Mouse (Mus musculus) urinary bladder, adult 18-20 months (tissue): ENCODE measurements at regions not wholly inside any gene's neighbourhood (a gene's known extent, or its start where the extent isn't known, plus 50 kb on each side); places are given as distances from the start of the nearest gene placed in this dataset.

Experiments
- DNase-seq, 2 experiments: peaks; one replicate each; pipeline ENCODE4 v3.0.0; 2022; ENCODE audit warnings: low spot score in 2 of 2, mixed read lengths in 2 of 2

DNA sequence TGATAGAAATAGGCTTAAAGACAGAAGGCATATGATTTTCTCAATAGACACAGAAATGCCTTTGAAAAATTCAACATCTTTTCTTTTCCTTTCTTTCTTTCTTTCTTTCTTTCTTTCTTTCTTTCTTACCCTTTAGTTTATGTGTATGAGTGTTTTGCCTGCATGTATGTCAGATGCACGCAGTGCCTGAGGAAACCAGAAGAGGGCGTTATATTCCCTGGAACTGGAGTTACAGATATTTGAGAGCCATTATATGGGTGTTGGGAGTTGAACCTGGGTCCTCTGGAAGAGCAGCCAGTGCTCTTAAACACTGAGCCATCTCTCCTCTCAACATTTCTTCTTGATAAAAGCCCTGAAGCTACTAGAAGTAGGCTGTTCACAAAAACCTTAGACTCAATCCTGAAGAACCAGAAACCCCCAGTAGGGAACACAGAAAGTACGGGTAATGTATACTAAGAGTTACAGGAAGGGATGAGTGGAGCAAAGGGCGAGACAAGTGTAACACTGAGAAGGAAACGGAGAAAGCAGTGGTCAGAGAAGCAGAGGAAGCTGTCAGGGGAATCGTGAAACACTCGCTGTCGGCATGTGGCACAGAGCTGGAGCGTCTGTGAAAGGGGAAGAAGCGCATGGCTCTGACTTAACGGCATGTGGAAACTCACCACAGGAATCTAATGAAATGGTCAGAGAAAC lies 2253.4 kb downstream of the 4930444P10Rik start:
- DNase-seq, result no peak

DNA sequence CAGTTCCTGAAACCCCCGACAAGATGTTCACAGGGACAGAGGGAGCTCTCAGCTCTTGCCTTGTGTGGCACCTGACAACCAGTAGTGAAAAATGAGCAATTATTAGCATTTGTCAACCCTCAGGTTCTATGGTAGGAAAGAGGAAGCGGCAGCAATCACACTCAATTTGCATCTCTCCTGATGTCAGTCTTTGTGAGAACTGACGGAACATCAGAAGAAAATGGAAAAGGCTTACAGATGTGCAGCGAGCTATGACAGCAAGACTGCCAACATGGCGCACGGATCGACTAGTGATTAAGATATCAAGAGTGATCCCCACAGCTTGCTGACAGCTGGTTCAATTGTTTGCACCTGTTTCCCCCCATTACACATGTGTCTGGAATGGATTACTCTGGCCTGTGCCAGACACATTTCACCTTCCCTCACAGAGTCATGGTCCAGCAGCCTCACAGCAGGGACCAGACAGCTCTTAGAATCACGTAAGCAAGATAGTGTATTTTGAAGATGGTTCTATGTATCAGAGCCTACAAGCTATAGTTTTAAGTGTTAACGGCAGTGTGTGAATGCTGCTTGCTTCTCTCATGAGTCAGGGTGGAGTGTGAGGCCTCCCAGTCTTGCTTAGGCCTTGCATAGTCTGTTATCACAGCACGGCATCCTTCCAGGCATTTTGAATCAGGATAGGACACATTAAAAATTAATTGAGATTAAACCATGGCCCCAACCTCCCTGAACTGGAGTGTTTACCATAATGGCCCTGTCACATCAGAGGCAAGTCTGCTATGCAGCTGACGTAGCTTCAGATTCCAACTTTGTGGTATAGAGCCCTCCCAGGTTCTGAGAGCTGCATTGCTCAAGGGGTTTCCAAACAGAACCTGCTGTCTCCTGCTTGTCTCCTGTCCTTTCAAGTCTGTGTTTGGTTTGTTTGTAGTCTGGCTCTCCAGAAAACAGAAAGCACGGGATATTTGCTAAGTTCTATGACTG lies 2258.0 kb downstream of the 4930444P10Rik start:
- DNase-seq, result no peak

DNA sequence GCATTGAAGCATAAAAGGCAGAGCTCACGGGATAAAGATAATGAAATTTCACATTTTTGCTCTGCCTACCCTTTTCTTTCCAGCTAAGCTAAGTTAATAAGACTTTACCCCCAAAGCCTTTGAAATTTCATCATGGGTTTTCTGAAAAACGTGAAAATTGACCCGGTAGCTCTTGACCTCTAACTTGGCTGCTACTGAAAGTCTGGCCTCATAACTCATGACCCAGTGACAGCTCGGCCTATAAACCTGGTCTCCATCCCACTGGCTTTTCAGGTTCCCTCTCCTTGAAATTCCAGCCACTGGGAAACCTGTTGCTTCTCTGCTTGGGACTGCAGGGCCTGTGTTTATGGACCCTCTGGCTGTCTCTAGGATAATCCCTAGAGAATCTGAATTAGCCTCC lies 2285.3 kb downstream of the 4930444P10Rik start:
- DNase-seq, result no peak

DNA sequence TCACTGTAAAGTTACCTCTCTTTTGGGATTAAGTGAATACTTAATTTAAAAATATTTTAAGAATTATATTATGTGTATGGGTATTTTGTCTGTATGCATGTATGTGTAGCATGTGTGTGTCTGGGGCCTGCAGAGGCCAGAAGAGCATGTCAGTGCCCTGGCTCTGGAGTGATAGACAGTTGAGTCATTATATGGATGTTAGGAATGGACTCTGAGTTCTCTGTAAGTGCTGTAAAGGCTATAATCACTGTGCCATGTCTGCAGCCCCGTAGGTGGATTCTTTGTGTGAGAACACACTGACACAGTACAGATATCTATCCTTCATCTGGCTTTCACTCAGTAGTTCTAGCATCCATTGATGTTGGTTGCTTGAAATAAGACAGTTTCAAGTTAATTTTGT lies 2292.7 kb downstream of the 4930444P10Rik start:
- no peak for DNase-seq

DNA sequence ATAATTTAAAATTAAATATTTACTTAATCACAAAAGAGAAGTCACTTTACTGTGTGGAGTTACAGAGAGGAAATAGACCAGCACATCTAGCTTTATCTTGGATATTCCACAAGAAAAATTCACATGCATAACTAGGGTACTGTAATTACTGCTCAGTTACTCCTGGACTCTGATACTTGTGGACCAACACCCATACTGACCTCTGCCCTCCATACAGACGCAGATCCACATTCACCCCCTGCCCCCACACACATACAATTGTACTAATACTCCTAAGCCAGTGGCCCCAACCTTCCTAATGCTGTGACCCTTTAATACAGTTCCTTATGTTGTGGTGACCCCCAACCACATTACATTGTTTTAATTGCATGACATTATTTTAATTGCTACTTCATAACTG lies 2294.3 kb downstream of the 4930444P10Rik start:
- no peak for DNase-seq

DNA sequence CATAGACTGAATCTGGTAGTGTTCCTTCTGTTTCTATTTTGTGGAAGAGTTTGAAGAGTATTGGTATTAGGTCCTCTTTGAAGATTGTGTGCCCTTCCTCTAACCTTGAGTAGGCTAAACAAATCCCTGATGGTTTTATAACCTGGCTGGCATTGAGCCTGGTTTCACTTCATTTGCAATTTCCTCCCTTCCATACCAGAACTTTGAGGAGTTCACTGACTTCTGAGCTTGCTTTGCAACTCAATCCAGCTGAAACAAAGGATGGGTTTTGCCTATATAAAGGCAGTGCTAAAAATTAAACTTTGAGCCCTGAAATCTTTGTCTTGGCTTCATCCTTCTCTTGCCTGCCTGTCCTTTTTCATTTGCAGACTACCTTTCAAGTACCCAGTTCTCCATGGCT lies 2297.9 kb downstream of the 4930444P10Rik start:
- DNase-seq, result no peak

DNA sequence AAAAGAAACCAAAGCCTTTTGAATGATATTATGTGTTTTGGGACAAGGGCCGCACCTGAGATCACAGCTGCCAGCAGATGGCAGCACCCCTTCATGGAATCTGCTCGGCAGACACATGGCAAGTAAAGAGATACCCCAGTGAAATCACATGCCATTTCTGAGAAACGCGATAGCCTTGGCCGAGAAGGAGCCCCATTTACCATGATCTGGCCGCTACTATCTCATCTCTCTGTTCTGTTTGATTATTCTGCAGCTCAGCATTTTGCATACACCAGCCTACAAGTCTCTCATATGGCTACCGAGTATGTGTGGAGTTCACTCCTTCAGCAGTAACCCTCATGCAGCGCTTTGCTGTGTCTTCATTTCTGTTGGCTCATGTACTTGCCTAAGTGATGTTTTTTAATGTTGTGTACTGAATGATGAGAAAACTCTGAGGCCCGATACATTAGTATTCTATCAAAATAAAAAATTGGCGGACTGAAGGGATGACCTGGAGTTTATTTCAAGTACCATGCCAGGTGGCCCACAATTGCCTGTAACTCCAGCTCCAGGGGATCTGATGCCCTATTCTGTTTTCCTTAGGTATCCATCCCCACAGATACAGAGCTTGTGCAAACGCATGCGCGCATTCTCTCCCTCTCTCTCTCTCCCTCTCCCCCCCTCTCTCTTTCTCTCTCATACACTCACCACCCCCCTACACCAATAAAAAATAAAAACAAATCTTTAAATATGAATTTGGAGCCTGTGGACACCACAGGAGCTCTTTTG lies 2303.6 kb downstream of the 4930444P10Rik start:
- peak; percentile 51 to 68 for DNase-seq

DNA sequence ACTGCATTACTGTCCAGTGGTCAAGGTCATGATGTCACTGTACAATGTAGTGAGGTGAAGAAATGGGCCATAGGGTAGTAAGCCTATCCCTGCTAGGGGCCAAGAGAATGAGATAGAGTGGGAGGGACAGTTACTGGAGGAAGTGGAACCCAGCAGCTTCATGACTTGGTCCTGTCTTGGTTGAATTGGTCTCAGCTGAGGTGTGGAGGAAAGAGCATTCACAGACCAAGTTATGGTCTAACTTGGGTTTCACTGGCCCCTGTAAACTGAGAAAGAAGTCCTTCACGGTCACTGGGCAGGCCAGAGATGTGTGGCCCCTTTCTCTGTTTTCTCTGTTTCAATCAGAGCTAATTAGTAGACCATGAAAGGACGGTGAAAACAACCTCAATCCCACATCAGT lies 2306.1 kb downstream of the 4930444P10Rik start:
- no peak for DNase-seq

DNA sequence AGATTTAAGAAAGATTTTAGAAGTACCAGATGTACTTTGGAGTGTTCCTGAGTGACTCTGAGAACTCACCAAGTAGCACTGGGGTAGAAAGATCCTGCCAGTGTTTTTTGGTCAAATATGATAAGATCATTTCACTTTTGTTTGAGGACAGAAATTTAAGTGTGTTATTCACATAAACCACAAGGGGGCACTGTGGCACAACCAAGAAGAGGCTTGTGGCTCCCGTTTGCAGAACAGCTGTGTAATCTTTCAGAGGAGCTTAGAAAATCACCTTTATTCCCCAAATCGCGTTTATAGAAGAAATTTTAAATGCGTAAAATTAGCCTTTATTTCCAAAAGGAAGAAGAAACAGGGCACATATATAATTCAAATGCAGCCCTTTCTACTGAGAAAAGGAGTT lies 2308.7 kb downstream of the 4930444P10Rik start:
- no peak for DNase-seq

DNA sequence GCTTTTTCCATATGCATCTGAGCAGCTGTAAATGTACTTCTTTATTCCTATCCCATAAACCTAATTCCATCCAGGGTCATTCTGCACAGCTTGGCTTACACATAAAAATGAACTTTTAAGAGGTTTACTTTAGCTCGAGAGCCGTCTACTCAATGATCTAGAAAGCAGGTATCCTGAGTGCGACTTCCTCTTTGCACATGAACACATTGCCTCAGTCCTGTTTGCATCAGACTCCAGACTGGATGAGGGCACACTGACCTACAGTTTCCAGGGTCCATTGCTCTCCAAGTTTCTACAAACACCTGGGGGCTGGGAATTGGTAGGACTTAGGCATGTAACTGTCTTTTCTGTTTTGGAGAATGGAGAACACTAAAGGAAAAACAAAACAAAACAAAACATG lies 2310.5 kb downstream of the 4930444P10Rik start:
- DNase-seq, result no peak

DNA sequence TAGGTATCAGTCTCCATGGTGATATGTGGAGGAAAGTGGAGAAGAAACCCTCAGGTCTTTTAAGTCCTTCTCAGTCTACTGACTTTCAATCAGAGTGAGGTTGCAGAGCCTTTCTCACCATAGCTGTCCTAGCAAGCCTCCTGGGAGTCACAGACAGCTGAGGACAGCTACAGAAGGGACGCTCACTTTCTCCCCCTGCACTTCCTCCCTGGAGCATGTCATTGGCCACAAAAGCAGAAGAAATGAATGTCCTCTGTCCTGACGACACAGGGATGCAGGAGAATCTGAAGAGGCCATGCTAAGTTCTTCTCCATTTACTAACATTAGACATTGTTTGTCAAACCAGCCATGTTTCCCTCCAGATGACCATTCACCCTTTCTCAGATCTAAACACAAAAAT lies 2321.0 kb downstream of the 4930444P10Rik start:
- DNase-seq, result no peak

DNA sequence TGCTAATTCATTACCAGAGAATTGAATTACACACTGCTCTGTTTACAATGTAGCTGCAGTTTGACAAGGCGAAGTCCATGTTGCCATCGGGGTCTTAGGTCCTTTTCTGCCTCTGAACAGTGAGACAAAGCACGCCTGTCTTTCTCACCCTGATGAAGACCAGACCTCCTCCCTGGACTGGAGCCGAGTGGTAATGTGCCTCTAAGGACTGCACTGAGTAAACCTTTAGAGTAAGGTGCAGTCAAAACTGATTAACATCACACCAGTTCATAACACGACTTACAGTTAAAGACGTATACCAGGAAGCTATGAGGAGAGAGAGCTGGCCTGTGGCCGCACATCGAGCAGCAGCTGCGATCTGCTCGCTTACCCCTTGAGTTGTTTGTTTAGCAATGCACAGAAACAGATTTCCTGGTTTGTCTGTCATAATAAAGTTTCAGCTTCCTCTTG lies 2322.1 kb downstream of the 4930444P10Rik start:
- no peak for DNase-seq

DNA sequence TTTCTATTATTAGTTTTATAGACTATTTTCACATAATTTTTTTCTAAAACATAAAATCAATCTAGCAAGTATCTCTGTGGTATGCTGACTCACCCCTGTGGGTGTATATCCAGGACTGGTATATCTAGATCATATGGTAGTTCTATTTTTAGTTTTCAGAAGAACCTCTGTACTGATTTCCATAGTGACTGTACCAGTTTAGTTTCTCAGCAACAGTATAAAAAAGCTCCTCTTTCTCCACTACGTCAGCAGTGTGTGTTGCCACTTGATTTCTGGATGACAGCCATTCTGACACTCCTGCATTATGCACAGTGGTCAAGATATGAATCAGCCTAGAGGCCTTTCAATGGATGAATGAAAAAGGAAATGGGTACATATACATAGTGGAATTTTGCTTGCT lies 2338.6 kb downstream of the A830018L16Rik start:
- DNase-seq, result no peak

DNA sequence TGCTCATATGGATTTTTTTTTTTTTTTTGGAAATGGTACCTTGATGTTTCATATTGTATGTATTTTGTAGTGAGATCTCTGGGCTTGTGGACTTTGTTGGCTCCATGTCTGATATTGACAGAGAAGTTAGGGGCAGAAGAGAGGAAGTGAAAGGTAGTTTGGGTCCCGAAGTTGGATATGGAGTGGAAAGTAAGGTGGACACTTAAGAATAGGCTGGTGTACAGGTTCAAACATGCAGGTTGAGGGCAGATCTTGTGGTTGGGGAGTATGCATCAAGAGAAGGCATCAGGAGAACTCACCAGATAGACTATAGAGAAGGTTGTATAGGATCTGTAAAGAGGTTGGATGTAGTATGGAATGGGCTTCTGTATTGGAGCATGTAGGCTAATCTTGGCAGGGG lies 2337.5 kb downstream of the A830018L16Rik start:
- no peak for DNase-seq
